Mouse (Mus musculus): ENCODE measurements at regions not wholly inside any gene's neighbourhood (a gene's known extent, or its start where the extent isn't known, plus 50 kb on each side); places are given as distances from the start of the nearest gene placed in this dataset.

DNA sequence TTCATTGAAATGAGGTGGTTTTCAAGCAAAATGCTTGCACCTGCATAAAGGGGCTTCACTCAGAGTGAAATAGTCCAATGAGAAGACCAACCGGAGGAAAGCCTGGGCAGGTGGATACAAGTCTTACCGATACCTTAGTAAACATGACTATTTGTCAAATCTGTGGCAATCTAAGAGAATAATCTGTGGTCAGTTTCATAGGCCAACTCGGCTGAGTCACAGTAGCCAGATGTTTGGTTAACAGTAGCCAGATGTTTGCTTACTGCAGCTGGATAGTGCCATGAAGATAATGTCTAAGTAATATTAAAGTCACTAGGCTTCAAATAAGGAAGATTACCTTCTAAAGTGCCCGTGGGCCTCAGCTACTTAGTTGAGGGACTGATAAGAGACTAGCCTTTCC, 236.9 kb upstream of the Arid2 start:
- TF ChIP-seq KAT2A (conservative IDR thresholded peaks at IDR 0.05; ENCODE audit: low read depth, low read length) = no peak
- no peak for TF ChIP-seq CTCF (IDR thresholded peaks at IDR 0.05 in 2 of 3, conservative IDR thresholded peaks at IDR 0.05 in 1 of 3; ENCODE audit: control insufficient read depth in 1 of 3, insufficient read depth in 1 of 3, low read depth in 2 of 3, low read length in 3 of 3, poor library complexity in 1 of 3, severe bottlenecking in 1 of 3)
- TF ChIP-seq ZMIZ1 (IDR thresholded peaks at IDR 0.05; ENCODE audit: low read depth, low read length) = no peak
- no peak for TF ChIP-seq ETS1 (IDR thresholded peaks at IDR 0.05; ENCODE audit: low read depth, low read length)
- no peak for TF ChIP-seq TBP (IDR thresholded peaks at IDR 0.05; ENCODE audit: low read depth, low read length)
- TF ChIP-seq HCFC1 (IDR thresholded peaks at IDR 0.05; ENCODE audit: low read depth, low read length) = no peak
- TF ChIP-seq RAD21 (IDR thresholded peaks at IDR 0.05; ENCODE audit: low read depth, low read length) = no peak

Data from MEL (cell line).